Mouse (Mus musculus) liver, embryonic 14.5 days (tissue): ENCODE results near the gene Aurkaip1.
"Not testable (repeated sequence)": the region's sequence is repeated elsewhere in the genome, so short reads cannot be mapped to it uniquely, and the experiment has no call there.

Experiments used
- CTCF ChIP-seq: IDR thresholded peaks from 2 replicates; pipeline ENCODE4 v1.5.1; 2016; ENCODE audit warnings: antibody characterized with exemption, low read depth, control low read depth
- EP300 ChIP-seq: IDR thresholded peaks from 2 replicates; pipeline ENCODE4 v1.6.1; 2016; ENCODE audit warnings: antibody characterized with exemption, low read depth

- TF ChIP-seq CTCF, EP300: not testable (repeated sequence)
These were observed 42.2 kb upstream of the Aurkaip1 start for GRCm38 (mm10) chr4:155788833-155789232.
